Mouse (Mus musculus) liver, postnatal 0 days (tissue): ENCODE results near the gene Zdhhc14. TPM values are rescaled to one million over a fixed set of nuclear protein-coding genes. Genes with fewer than 3 reads are reported as not detected.

ENCODE experiments used
- ATAC-seq: fragments of 200-750 bp; cut with Nextera tagmentation; 2 replicates; pipeline ENCODE4 v1.8.0; 2017; ENCODE audit warnings: mild to moderate bottlenecking, moderate library complexity
- DNase-seq: peaks from one replicate; pipeline ENCODE4 v3.0.0-alpha.2; 2016
- H3K27ac ChIP-seq: fragments of 300-500 bp; sonication (generic); 2 replicates; pipeline ENCODE4 v1.5.1; 2014; ENCODE audit warnings: antibody characterized with exemption, moderate library complexity, mild to moderate bottlenecking, low read depth
- H3K27me3 ChIP-seq: fragments of 300-500 bp; sonication (generic); 2 replicates; pipeline ENCODE4 v1.6.1; 2014; ENCODE audit warnings: low read length, control low read depth, mixed read lengths; ENCODE audit not compliant: insufficient read depth
- H3K36me3 ChIP-seq: fragments of 300-500 bp; sonication (generic); replicated peaks from 2 replicates; pipeline ENCODE4 v1.6.1; 2014; ENCODE audit warnings: mild to moderate bottlenecking, control low read depth, low read length, moderate library complexity, mixed read lengths; ENCODE audit not compliant: insufficient read depth
- H3K4me1 ChIP-seq: fragments of 300-500 bp; sonication (generic); 2 replicates; pipeline ENCODE4 v1.6.1; 2014; ENCODE audit warnings: antibody characterized with exemption, mild to moderate bottlenecking, control low read depth; ENCODE audit not compliant: insufficient read depth
- H3K4me2 ChIP-seq: fragments of 300-500 bp; sonication (generic); 2 replicates; pipeline ENCODE4 v1.6.1; 2014; ENCODE audit warnings: low read depth, mild to moderate bottlenecking, low read length, moderate library complexity, mixed read lengths
- H3K4me3 ChIP-seq: fragments of 300-500 bp; sonication (generic); 2 replicates; pipeline ENCODE4 v1.5.1; 2014; ENCODE audit warnings: low read depth, low read length
- H3K9ac ChIP-seq: fragments of 300-500 bp; sonication (generic); replicated peaks from 2 replicates; pipeline ENCODE4 v1.6.1; 2014; ENCODE audit warnings: mild to moderate bottlenecking, moderate library complexity
- H3K9me3 ChIP-seq: fragments of 300-500 bp; sonication (generic); 2 replicates; pipeline ENCODE4 v1.6.1; 2016; ENCODE audit warnings: mild to moderate bottlenecking, control low read depth, low read length, mixed read lengths
- CTCF ChIP-seq: sonication (generic); IDR thresholded peaks from 2 replicates; pipeline ENCODE4 v1.5.1; 2016; ENCODE audit warnings: antibody characterized with exemption, low read depth
- EP300 ChIP-seq: IDR thresholded peaks from 2 replicates; pipeline ENCODE4 v1.6.1; 2016; ENCODE audit warnings: antibody characterized with exemption, low read depth, mild to moderate bottlenecking
- WGBS: fragments of 180-500 bp; shearing (Covaris S2); extraction: QIAGEN DNeasy Blood & Tissue Kit; methylation state at CpG from one replicate; pipeline ENCODE4 v1.1.7; 2014; ENCODE audit not compliant: insufficient replicate concordance; 5-methylcytosine and 5-hydroxymethylcytosine counted together
- polyA plus RNA-seq: library from polyadenylated mRNA; unstranded; fragments of >200 nt; fragmentation: Nextera tagmentation; extraction: Ambion mirVana; gene quantifications from 2 replicates; pipeline ENCODE4 v1.2.1, GENCODE M21; 2015

The Zdhhc14 gene
- polyA plus RNA-seq, 1 experiment from 2014 or later = 2.7 TPM

DNA sequence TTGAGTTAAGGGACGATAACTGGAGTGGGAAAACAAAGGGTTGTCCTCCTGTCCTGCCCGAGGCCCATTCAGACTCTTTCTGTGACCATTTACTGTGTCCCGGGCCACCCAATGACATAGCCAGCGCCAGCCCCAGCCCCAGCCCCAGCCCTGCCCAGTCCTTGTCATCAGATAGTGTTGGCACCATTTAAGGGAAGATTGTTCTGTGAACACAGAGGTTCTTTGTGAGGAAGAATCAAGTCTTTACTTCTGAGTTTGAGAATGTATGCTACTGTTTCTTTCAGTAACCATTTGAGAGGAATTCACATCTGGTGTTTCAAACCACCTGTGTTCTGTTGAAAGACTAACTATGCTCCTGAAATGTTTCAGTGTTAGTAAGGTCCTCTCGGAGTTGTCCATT, 219.5 kb downstream of the Zdhhc14 start:
- no peak for ATAC-seq
- no peak overlapping the region for H3K4me3 ChIP-seq
- no peaks in the 10 kb centered on the region for H3K4me1 ChIP-seq
- DNase-seq = no peak
- no peaks in the 10 kb centered on the region for H3K27me3 ChIP-seq
- H3K36me3 ChIP-seq = no peaks in the 10 kb centered on the region
- TF ChIP-seq CTCF (no peak), EP300 (no peak)
- H3K4me2 ChIP-seq = no peak overlapping the region
- no peaks in the 10 kb centered on the region for H3K9me3 ChIP-seq
- H3K27ac ChIP-seq = no peak overlapping the region
- 69% methylated on average over 5 of the region's 5 CpGs for WGBS
- H3K9ac ChIP-seq = no peak overlapping the region

DNA sequence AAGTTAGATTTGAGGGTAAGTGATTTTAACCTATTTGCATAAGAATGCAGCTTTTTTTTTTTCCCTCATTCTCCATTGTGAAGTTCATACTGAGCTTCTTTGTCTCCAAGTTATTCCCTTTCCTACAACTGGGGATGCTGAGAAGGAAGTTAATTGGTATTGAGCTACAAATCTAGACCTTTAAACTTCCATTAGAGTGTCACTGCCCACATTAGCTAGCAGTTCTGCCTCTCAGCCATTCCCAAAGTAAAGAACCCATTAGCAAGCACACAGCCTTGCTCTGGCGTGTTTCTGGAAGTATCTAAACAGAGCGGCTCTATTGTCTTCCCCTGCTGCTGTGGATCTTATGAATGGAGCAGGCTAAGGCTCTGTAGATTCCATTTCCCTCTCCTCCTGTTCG, 220.8 kb downstream of the Zdhhc14 start:
- Histone ChIP-seq H3K9ac (no peak overlapping the region), H3K27ac (no peak overlapping the region), H3K27me3 (no peaks in the 10 kb centered on the region), H3K4me1 (no peaks in the 10 kb centered on the region), H3K4me3 (no peak overlapping the region), H3K36me3 (no peaks in the 10 kb centered on the region), H3K4me2 (no peak overlapping the region), H3K9me3 (no peaks in the 10 kb centered on the region)
- no peak for DNase-seq
- 76% methylated on average over 3 of the region's 3 CpGs for WGBS
- no peak for TF ChIP-seq CTCF
- TF ChIP-seq EP300 = no peak
- ATAC-seq = no peak

DNA sequence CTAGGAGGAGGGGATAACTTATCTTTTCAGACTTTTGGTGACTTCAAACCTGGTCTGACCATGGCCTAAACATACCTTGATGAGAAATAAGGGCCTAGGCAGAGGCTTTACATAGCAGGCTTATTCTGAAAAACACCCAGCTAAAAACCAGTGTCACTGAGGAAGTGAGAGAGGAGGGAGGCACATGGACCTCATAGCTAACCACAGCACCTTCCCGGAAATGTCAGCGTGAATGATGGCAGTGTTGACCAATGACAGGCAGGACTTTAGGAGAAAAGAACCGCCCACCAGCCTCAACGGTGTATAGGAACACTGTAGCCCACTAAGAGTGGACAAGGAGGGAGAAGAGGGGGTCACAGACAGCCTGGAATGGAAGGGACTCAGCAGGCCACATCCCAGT, 224.6 kb downstream of the Zdhhc14 start:
- DNase-seq = no peak
- no peaks in the 10 kb centered on the region for H3K27me3 ChIP-seq
- H3K4me1 ChIP-seq = no peaks in the 10 kb centered on the region
- H3K4me2 ChIP-seq = no peak overlapping the region
- H3K9me3 ChIP-seq = no peaks in the 10 kb centered on the region
- TF ChIP-seq CTCF (no peak), EP300 (no peak)
- H3K9ac ChIP-seq = no peak overlapping the region
- no peak for ATAC-seq
- no peak overlapping the region for H3K4me3 ChIP-seq
- no peaks in the 10 kb centered on the region for H3K36me3 ChIP-seq
- H3K27ac ChIP-seq = no peak overlapping the region
- WGBS = 62% methylated on average over 4 of the region's 4 CpGs

DNA sequence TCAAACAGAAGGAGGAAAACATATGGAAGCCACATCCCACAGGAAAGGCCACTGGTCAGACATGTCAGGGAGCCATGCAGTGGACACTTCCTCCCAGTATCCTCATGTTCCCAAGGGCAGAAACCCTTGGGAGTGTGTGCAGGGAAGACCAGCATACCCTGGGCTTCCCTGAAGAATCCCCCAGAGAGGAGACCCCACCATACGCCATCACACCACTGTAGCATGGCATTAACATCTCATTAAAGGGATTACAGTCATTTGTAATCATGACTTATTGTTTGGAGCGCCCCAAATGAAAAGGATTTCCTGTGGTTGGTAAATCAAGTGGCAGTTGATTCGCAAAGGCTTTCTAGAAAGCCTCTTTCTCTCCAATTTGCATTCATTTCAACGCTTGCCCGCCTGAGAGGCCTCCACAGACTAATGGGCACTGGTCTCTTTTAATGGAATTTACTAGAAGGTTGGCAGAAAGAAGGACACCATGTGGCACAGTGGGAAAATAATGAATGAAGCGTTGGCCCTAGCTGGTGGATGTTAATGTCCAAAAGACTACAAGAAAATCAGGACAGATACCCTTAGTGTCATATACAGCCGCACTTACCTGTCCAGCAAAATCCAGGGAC, 226.5 kb downstream of the Zdhhc14 start:
- no peaks in the 10 kb centered on the region for H3K9me3 ChIP-seq
- H3K4me3 ChIP-seq = no peak overlapping the region
- no peaks in the 10 kb centered on the region for H3K4me1 ChIP-seq
- no peak overlapping the region for H3K9ac ChIP-seq
- H3K27ac ChIP-seq = no peak overlapping the region
- no peak for TF ChIP-seq EP300
- no peak for TF ChIP-seq CTCF
- no peaks in the 10 kb centered on the region for H3K27me3 ChIP-seq
- ATAC-seq = no peak
- no peak overlapping the region for H3K4me2 ChIP-seq
- 67% methylated on average over 7 of the region's 7 CpGs for WGBS
- no peaks in the 10 kb centered on the region for H3K36me3 ChIP-seq
- DNase-seq = no peak

DNA sequence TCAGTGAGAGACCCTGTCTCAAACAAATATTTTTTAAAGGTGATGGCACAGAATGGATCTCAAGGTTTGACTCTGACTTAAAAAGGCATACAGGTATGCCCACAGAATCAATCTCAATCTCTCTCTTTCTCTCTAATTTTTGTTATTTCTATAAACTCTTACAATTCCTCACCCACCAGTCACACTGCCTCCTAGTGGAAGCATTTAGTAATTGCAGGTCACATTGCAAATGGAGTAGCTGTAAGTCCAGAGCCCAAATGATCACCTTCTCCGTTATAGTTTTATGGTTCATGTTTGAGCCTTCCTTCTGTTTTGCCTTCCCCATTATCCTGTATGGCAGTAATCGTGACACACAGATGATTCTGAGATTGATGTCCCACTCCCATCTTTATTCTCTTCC, 230.4 kb downstream of the Zdhhc14 start:
- Histone ChIP-seq H3K27ac (no peak overlapping the region), H3K27me3 (no peaks in the 10 kb centered on the region), H3K36me3 (no peaks in the 10 kb centered on the region), H3K4me1 (no peaks in the 10 kb centered on the region), H3K9ac (no peak overlapping the region), H3K4me3 (no peak overlapping the region), H3K4me2 (no peak overlapping the region), H3K9me3 (no peaks in the 10 kb centered on the region)
- ATAC-seq = no peak
- TF ChIP-seq CTCF (peak; percentile 60), EP300 (no peak)
- 92% methylated on average over 2 of the region's 2 CpGs for WGBS
- no peak for DNase-seq

DNA sequence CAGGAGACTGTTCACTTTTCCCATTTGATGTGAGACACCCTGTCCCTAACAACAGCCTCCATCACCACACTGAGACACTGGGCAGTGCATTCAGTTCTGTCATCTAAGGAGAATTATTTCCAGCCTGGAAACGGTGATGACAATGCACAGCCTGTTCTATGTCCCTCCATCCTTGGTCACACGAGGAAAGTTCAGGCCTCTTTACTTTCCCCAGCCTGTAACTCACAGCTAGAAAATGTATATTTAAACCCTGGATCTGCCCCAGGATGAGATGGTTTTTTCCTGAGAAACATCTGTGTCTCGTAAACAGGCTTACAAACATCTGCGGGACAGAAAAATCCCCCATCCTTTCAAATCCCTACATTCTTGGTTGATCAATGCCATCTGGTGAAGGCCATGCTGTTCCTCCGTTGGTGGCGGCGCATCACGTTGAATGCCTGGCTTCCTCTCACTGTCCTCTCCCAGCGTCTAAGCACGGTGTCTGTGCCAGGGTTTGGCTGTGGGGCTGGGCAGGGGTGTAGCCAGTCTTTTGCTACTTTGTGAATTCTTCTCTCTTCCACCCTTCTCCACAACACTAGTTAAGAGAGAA, 231.3 kb downstream of the Zdhhc14 start:
- TF ChIP-seq CTCF (no peak), EP300 (no peak)
- H3K9ac ChIP-seq = no peak overlapping the region
- H3K36me3 ChIP-seq = no peaks in the 10 kb centered on the region
- H3K4me1 ChIP-seq = no peaks in the 10 kb centered on the region
- 74% methylated on average over 10 of the region's 10 CpGs for WGBS
- no peak overlapping the region for H3K4me2 ChIP-seq
- H3K27ac ChIP-seq = no peak overlapping the region
- H3K9me3 ChIP-seq = no peaks in the 10 kb centered on the region
- H3K4me3 ChIP-seq = no peak overlapping the region
- ATAC-seq (no peak), DNase-seq (no peak)
- H3K27me3 ChIP-seq = no peaks in the 10 kb centered on the region
